Mouse (Mus musculus): ENCODE data around the gene 4930558K02Rik.

Gene 4930558K02Rik

GRCm38 (mm10) chr1:161979536-161979935 lies at the start of gene 4930558K02Rik:
TSS of gene 4930558K02Rik (minus strand) at chr1:161979636.
- DNase-seq: no peak

DNA sequence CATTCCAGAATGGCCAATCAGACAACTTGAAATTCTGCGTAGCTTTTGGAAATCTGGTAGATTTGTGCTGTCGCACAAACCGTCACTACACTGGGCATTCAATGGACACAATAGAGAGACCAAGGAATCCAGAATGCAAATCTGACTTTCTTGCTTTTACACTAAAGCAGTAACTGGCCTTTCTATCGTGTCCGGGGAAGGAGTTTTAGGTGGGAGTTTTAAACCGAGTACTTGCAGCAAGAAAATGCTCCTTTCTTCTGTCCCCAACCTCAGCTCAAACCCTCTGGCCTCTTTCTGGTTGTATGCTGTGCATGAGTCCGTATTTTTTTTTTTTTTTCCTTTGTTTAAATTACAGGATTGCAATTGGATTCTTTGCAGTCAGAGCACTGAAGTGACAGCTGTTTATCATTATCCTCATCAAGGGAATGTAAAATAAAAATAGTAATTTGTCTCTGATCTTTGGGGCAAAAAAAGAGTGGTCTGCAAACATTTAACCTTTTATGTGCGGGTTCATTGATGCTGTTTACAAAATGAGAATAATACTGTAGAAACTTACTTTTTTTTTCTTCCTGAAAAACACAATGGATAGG lies 44.3 kb upstream of the 4930558K02Rik start:
- DNase-seq: no peak

DNA sequence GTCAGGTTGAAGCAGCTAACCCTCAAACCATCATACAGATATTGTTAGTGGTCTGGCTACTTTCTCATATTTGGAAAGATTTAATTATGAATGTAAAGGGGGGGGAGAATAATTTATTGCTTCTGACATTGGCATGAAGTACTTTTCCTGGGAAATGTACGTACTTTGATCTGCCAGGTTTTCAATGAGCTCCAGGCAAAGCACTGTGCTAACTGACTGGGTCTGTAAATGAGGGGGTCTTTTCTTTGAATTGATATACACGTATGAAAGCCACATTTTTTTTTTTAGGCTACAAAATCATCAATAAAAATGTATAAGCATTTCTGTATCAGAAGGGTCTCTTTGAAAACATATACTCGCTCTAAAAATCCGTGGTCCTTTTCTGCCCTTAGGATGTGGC lies 41.3 kb upstream of the 4930558K02Rik start:
- no peak for DNase-seq

- no peak for DNase-seq
Observed at GRCm38 (mm10) chr1:162020303-162020731, 40.9 kb upstream of the 4930558K02Rik start.

GRCm38 (mm10) chr1:162018601-162018977 lies 39.2 kb upstream of the 4930558K02Rik start:
- no peak for DNase-seq

GRCm38 (mm10) chr1:162017975-162018600 lies 38.7 kb upstream of the 4930558K02Rik start:
- DNase-seq: no peak

GRCm38 (mm10) chr1:162016982-162017381 lies 37.5 kb upstream of the 4930558K02Rik start:
- no peak for DNase-seq

DNA sequence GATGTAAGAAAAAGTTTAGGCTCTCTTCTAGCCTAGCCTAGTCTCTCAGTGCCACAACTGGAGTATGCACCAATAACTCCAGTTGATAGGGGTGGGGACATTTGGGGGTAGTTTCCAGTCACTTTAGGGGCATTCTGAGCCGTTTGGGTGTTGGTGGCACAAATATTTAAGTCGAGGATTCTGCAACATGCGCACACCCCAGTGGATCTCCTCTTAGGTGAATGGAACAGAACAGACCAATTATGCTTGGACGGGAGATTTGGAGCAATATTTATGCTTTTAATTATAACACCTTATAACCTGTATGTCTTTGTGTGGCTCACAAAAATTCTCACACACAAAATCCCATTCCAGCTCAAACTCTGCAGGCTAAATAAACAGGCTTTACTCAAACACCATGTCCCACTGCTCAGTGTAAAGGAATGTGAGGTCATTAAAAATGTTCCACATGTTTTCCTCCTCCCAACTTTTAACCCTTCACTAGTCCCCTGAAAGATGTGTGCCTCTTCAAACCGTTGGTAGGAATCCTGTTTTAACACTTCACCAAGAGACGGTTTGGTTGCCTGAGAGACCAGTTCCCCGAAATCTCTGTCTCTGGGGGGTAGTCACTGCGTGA lies 35.9 kb upstream of the 4930558K02Rik start:
- DNase-seq: no peak

DNA sequence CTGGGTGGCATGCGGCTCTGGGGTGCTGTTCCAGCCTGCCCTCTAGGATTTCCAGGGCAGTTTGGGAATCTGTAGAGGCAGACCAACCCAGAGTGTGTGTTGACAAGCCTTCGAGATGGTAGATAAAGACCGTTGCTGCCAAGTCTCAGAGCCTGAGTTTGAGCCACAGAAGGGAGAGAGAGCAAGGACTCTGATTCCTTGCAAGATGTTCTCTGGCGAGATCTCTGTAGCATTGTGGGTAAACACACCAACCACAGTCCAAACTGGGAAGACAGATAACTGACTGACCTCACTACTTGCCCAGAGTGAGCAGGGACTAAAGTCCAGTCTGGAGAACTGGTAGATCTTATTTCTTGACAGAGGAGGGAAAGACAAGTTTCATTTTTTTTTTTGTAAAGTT lies 34.1 kb upstream of the 4930558K02Rik start:
- no peak for DNase-seq

DNA sequence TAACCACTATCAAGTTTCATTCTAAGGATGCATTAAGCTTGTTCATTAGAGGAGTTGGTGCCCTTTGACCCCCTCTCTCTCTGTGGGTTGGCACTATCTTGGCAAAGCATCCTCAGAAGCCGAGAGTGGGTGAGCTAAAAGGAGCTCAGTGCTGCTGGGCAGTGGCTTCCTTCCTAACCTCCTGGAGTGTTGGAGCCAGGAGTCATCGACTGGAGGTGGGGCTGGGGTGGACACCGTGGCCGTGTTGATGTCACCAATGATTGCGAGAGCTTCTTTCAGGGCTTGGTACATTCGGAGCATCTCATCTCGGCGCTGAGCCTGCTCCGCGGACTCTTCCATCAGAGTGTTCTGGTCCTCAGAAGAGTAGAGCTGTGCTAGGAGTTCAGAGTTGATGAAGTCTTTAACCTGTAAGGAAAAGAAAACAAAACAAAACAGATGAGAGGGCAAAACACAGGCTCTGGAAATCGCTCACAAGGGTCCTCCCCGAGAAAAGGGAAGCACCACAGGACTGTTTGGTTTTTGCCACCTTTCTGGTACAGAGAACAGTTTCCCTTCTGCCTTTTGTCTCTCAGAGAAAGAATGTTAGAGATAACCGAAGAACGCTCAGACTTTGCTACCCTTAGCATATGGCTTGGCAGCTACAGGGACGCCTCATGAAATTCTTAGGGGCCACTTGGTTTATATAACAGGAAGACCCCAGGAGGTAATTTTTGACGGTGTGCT lies 32.2 kb upstream of the 4930558K02Rik start:
- DNase-seq: no peak

DNA sequence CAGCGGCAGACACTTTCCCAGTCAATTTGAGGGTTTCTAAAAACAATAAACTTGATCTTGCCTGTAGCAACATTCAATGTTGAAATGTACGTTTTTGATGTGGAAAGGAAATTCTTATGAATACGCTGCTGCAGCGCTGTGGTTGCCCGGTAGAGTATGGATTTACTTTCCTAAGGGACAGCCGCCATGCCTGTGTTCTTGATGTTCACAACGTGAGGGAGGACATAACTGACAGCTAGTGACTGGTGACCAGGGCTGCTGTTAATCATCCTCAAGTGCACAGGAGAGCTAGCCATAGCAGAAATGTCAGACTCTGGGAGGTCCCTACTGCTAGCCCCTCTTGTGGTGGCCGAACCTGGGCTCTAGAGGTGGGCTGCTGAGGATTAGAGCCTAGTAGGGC lies 29.6 kb upstream of the 4930558K02Rik start:
- DNase-seq: no peak

- DNase-seq: no peak
Observed at GRCm38 (mm10) chr1:162008631-162009067, 29.2 kb upstream of the 4930558K02Rik start.

DNA sequence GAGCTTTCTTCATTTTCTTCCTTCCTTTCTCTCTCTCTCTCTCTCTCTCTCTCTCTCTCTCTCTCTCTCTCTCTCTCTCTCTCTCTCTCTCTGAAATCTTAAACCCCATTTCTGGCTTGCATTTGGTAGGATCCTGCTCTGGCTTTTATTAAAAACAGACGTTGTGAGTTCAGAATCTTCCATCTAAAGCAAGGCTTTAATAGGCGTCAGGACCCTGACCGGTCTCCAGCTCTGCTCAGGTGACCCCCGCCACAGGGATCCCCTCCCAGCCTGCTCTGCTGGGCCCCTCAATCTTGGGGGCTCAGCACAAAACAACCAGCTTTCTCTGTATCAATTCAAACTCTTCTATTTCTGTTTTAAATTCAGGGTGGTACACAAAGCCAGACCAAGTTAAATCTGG lies 28.8 kb upstream of the 4930558K02Rik start:
- no peak for DNase-seq

DNA sequence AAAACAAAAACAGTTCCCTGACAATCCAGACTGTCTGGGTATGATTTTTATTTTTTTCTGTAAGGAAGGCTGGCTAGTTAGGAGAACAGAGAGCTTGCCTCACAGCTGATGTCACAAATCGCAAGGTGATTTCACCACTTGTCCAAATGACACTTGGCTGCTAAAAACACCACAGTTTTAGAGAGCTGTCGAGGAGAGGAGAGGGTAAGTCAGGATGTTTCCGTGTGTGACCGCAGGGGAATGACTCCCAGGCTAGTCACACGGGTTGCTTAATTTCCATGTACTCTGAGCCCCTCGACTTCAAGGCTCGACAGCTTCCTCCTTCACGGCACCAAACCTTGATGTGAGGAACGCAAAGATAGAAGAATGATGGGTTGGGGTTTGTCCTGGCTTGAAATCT lies 26.7 kb upstream of the 4930558K02Rik start:
- DNase-seq: no peak

- peak; percentile 80 to 81 for DNase-seq
Observed at GRCm38 (mm10) chr1:162004821-162005770, 25.7 kb upstream of the 4930558K02Rik start.

DNA sequence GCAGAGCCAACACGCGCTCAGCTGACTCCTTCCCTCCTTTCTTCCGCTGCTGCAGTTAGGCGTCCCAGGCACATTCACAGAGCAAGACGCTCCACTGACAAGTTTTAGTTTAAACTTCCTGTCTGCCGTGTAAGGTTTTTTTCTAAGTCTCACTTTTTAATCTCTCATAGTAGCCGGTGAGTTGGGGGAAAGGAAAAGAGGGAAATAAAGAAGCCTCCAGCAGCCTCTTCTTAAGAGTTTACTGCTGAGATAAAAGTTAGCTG lies 25.0 kb upstream of the 4930558K02Rik start:
- DNase-seq: no peak

- peak; percentile 34 to 42 for DNase-seq
Observed at GRCm38 (mm10) chr1:162003729-162004517, 24.5 kb upstream of the 4930558K02Rik start.

DNA sequence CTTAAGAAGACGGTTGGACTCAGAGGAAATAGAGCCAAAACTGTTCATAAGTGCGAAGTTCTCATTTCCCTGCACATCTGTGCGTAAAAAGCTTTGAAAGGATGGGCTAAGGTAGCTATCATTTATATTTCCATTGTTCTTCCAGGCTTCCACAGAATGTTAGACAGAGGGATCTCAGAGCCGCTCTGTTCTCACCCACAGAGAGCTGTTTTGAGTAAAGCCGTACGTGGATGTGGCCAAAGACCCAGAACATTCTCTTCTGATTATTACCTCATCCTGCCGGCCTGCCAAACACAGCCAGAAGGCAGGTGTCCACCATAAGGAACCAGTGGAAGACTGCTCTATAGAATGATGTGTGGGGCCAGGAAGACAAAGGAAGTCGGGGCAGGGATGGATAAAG lies 21.9 kb upstream of the 4930558K02Rik start:
- no peak for DNase-seq

DNA sequence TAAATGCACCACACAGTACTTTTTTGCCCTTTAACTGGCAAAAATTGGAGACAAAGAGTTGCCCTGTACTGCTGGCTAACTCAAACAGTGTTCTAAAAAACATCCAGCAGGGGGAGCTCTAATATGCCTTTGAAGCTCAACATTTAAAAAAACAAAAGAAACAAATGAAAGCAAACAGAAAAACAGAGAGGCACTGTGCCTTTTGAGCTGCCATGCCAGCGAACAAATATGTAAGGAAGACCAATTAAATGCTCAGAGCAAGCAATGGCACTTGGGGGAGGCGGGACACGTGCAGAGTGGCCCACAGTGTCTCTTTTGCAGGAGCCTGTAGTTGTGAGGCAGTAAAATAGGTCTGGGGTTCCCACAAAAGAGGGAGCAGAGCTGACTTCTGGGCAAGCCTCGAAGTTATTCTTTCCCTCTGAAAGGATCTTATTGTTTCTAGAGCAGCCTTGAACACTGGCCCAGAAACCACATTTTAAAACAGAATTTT lies 20.5 kb upstream of the 4930558K02Rik start:
- DNase-seq: peak; percentile 44 to 54

GRCm38 (mm10) chr1:161999338-161999737 lies 19.9 kb upstream of the 4930558K02Rik start:
- DNase-seq: no peak

GRCm38 (mm10) chr1:161998781-161999180 lies 19.3 kb upstream of the 4930558K02Rik start:
- no peak for DNase-seq

DNA sequence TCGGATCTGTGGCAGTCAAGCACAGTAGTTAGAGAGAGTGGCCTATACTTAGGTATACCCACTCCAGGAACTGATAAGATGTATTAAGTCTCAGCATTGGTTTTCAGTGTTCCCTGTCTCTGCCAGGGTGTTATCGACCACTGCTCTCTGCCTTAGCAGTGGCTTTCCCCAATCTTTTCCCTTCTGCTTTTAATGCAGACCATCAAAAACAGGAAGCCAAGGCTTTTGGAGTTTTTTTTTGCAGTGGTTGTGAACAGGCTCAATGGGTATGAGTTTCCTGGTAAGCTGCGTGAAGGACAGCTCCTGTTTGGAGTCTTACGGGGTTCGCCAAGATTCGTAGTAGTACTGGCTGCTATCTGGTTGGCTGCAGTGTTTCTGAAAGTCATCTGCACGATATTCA lies 13.0 kb upstream of the 4930558K02Rik start:
- no peak for DNase-seq

All from lung, postnatal 4 days (tissue).